Mouse (Mus musculus) Muller cell, postnatal 12 days (primary cell): ENCODE measurements around the gene Dnaaf1.

Experiments
- DNase-seq: peaks from one replicate; pipeline ENCODE4 v3.0.0-alpha.2; 2015; ENCODE audit errors: inconsistent ontology term

The Dnaaf1 gene

GRCm38 (mm10) chr8:119571135-119571534 is 3.9 kb upstream of the Dnaaf1 start:
- DNase-seq = no peak

- DNase-seq = no peak
Observed at GRCm38 (mm10) chr8:119572411-119572810, 2.6 kb upstream of the Dnaaf1 start.

- DNase-seq = no peak
Observed at GRCm38 (mm10) chr8:119575366-119575726, 311 bp downstream of the Dnaaf1 start.

- no peak for DNase-seq
Observed at GRCm38 (mm10) chr8:119579096-119579495, 4.1 kb downstream of the Dnaaf1 start.

GRCm38 (mm10) chr8:119580441-119581161 is 5.6 kb downstream of the Dnaaf1 start:
- DNase-seq = no peak

GRCm38 (mm10) chr8:119585901-119586300 is 10.9 kb downstream of the Dnaaf1 start:
- DNase-seq = no peak

GRCm38 (mm10) chr8:119588321-119588720 is 13.3 kb downstream of the Dnaaf1 start:
- DNase-seq = no peak

- DNase-seq = no peak
Observed at GRCm38 (mm10) chr8:119588844-119589243, 13.8 kb downstream of the Dnaaf1 start.

- no peak for DNase-seq
Observed at GRCm38 (mm10) chr8:119590348-119590747, 15.3 kb downstream of the Dnaaf1 start.

GRCm38 (mm10) chr8:119591456-119591855 is 16.4 kb downstream of the Dnaaf1 start:
- no peak for DNase-seq

GRCm38 (mm10) chr8:119603771-119604170 is 28.7 kb downstream of the Dnaaf1 start:
- no peak for DNase-seq

GRCm38 (mm10) chr8:119604398-119604803 is 29.4 kb downstream of the Dnaaf1 start:
- DNase-seq = no peak

GRCm38 (mm10) chr8:119604996-119605395 is 30.0 kb downstream of the Dnaaf1 start, which contains the start of gene Taf1c:
Gene Taf1c (minus strand): TSS chr8:119605222.
- DNase-seq = peak; percentile 89

GRCm38 (mm10) chr8:119606224-119606623 is 31.2 kb downstream of the Dnaaf1 start:
- DNase-seq = no peak

- no peak for DNase-seq
Observed at GRCm38 (mm10) chr8:119612471-119612870, 37.4 kb downstream of the Dnaaf1 start, which contains the start of gene Adad2. Gene Adad2 (plus strand): TSS chr8:119612747.

GRCm38 (mm10) chr8:119615096-119615495 is 40.1 kb downstream of the Dnaaf1 start:
- no peak for DNase-seq

- DNase-seq = no peak
Observed at GRCm38 (mm10) chr8:119616358-119616757, 41.3 kb downstream of the Dnaaf1 start.

- DNase-seq = no peak
Observed at GRCm38 (mm10) chr8:119616811-119617210, 41.8 kb downstream of the Dnaaf1 start.

GRCm38 (mm10) chr8:119617586-119617985 is 42.6 kb downstream of the Dnaaf1 start:
- DNase-seq = no peak

- DNase-seq = no peak
Observed at GRCm38 (mm10) chr8:119618887-119619286, 43.9 kb downstream of the Dnaaf1 start.

- no peak for DNase-seq
Observed at GRCm38 (mm10) chr8:119620116-119620840, 45.2 kb downstream of the Dnaaf1 start.

GRCm38 (mm10) chr8:119620848-119621465 is 45.9 kb downstream of the Dnaaf1 start:
- no peak for DNase-seq

GRCm38 (mm10) chr8:119622555-119622954 is 47.5 kb downstream of the Dnaaf1 start:
- no peak for DNase-seq
